Comparison of ENCODE assay signal across 8 mouse cellular contexts in genomic region chr14:55559799-55560201, GRCm38 (mm10). TPM values are rescaled to one million over a fixed set of nuclear protein-coding genes. Genes with fewer than 3 reads are reported as not detected.
DNase-seq lines count a peak whose midpoint lies in the region; ATAC-seq and TF ChIP-seq lines count a peak whose summit lies in the region.

Gene Dcaf11, plus strand, starts transcription at chr14:55560006.

- TF ChIP-seq EP300 in lung, postnatal 0 days (IDR thresholded peaks at IDR 0.05), result no peak; the same call in 1 of the 2 replicates

- peak within 1 kb of the TSS; percentile 67 for H3K4me3 ChIP-seq in hindbrain, embryonic 10.5 days
- peak within 1 kb of the TSS; percentile 58 for H3K4me3 ChIP-seq in lung, postnatal 0 days (ENCODE audit: low read depth, low read length)

- peaks cover 18% of the 10 kb centered on the region for H3K36me3 ChIP-seq in hindbrain, embryonic 10.5 days
- peaks cover 6% of the 10 kb centered on the region; the same call in 1 of the 2 replicates for H3K36me3 ChIP-seq in lung, postnatal 0 days (ENCODE audit: insufficient read depth, low read length)

- peak within 1 kb of the TSS; percentile 86 for H3K4me2 ChIP-seq in lung, postnatal 0 days (replicated peaks; ENCODE audit: low read depth, low read length)

- H3K27me3 ChIP-seq in hindbrain, embryonic 10.5 days (ENCODE audit: insufficient read depth, poor library complexity, severe bottlenecking), result no peaks in the 10 kb centered on the region
- H3K27me3 ChIP-seq in lung, postnatal 0 days (replicated peaks; ENCODE audit: insufficient read depth, low read length), result no peaks in the 10 kb centered on the region

- peak; percentile 83 for DNase-seq in MEL-GATA-1-ER (ENCODE audit: extremely low read depth, low read depth)
- peak; percentile 90 for DNase-seq in cerebellum, adult 8-10 months
- peak; percentile 93 for DNase-seq in hindbrain, embryonic 10.5 days (ENCODE audit: low spot score)
- peak; percentile 89 for DNase-seq in layer of hippocampus, adult 9-11 months
- DNase-seq in lung, postnatal 0 days (ENCODE audit: low spot score), result peak; percentile 97
- peak; percentile 68 for DNase-seq in ovary, postnatal 14 days (ENCODE audit: low spot score)
- DNase-seq in thymus, postnatal 14 days, result peak; percentile 91

- H3K9me3 ChIP-seq in hindbrain, embryonic 10.5 days, result no peaks in the 10 kb centered on the region
- no peaks in the 10 kb centered on the region for H3K9me3 ChIP-seq in lung, postnatal 0 days (ENCODE audit: low read length)

- H3K4me1 ChIP-seq in hindbrain, embryonic 10.5 days (replicated peaks), result peaks cover 20% of the 10 kb centered on the region
- peaks cover 7% of the 10 kb centered on the region; the same call in 1 of the 2 replicates for H3K4me1 ChIP-seq in lung, postnatal 0 days (ENCODE audit: insufficient read depth, low read depth, low read length)

- H3K9ac ChIP-seq in lung, postnatal 0 days (replicated peaks; ENCODE audit: low read depth), result peak within 1 kb of the TSS; percentile 60

- peak; percentile 60 for TF ChIP-seq CTCF in lung, postnatal 0 days (IDR thresholded peaks at IDR 0.05)

- H3K27ac ChIP-seq in hindbrain, embryonic 10.5 days, result peak within 1 kb of the TSS; percentile 95
- peak within 1 kb of the TSS; percentile 99 for H3K27ac ChIP-seq in lung, postnatal 0 days (ENCODE audit: low read length)

- ATAC-seq in frontal cortex, adult (ENCODE audit: low TSS enrichment), result peak; percentile 77
- ATAC-seq in lung, postnatal 0 days, result peak; percentile 78

- WGBS in hindbrain, embryonic 10.5 days, result under 1% methylated on average over 27 of the region's 27 CpGs
- WGBS in lung, postnatal 0 days, result under 1% methylated on average over 27 of the region's 27 CpGs

RNA-seq across cellular contexts. Expression of gene Dcaf11, which starts in this region (rescaled TPM):
- polyA plus RNA-seq in hindbrain, embryonic 10.5 days (2016; fragmentation: Nextera tagmentation; extraction: Ambion mirVana), result 69.5 and 94.1 TPM in 2 replicates
- 93.4 and 95.3 TPM in 2 replicates for polyA plus RNA-seq in lung, postnatal 0 days (2015; fragmentation: Nextera tagmentation; extraction: Ambion mirVana)

Comparison
In these comparisons a context has a peak if more than half of its experiments do, and no peak if none do; other contexts are left out.
1. Peak in every context shown above with its lines: DNase-seq, ATAC-seq, H3K4me3 ChIP-seq and H3K27ac ChIP-seq.